Mouse (Mus musculus) retina, adult 2 months (tissue): Measurements from ENCODE around the gene Tas1r2.

Source experiments
- DNase-seq: peaks from one replicate; pipeline ENCODE4 v3.0.0-alpha.2; 2012; ENCODE audit warnings: low read depth, low spot score

Gene Tas1r2

GRCm38 (mm10) chr4:139638356-139638755 lies 15.0 kb upstream of the Tas1r2 start:
- no peak for DNase-seq

- DNase-seq, result no peak
These were observed 13.5 kb upstream of the Tas1r2 start for GRCm38 (mm10) chr4:139639801-139640200.

- no peak for DNase-seq
These were observed 13.0 kb upstream of the Tas1r2 start for GRCm38 (mm10) chr4:139640333-139640732.

- no peak for DNase-seq
These were observed 12.6 kb upstream of the Tas1r2 start for GRCm38 (mm10) chr4:139640775-139641174.

GRCm38 (mm10) chr4:139641829-139642425 lies 11.4 kb upstream of the Tas1r2 start:
- no peak for DNase-seq

- peak; percentile 50 for DNase-seq
These were observed 9.4 kb upstream of the Tas1r2 start for GRCm38 (mm10) chr4:139643972-139644371.

- DNase-seq, result no peak
These were observed 6.4 kb upstream of the Tas1r2 start for GRCm38 (mm10) chr4:139646916-139647315.

GRCm38 (mm10) chr4:139650086-139650743 lies 3.1 kb upstream of the Tas1r2 start:
- no peak for DNase-seq

- DNase-seq, result no peak
These were observed 2.4 kb upstream of the Tas1r2 start for GRCm38 (mm10) chr4:139650907-139651306.

- DNase-seq, result no peak
These were observed 8.6 kb downstream of the Tas1r2 start for GRCm38 (mm10) chr4:139661897-139662296.

GRCm38 (mm10) chr4:139667632-139668031 lies 14.3 kb downstream of the Tas1r2 start:
- DNase-seq, result no peak

GRCm38 (mm10) chr4:139669847-139670246 lies 16.5 kb downstream of the Tas1r2 start:
- DNase-seq, result peak; percentile 38

- DNase-seq, result no peak
These were observed 22.4 kb downstream of the Tas1r2 start for GRCm38 (mm10) chr4:139675696-139676095.

GRCm38 (mm10) chr4:139683728-139684638 lies 30.6 kb downstream of the Tas1r2 start:
- no peak for DNase-seq

- DNase-seq, result peak; percentile 23
These were observed 31.3 kb downstream of the Tas1r2 start for GRCm38 (mm10) chr4:139684639-139685017.

- DNase-seq, result no peak
These were observed 34.7 kb downstream of the Tas1r2 start for GRCm38 (mm10) chr4:139688058-139688457.

- no peak for DNase-seq
These were observed 36.4 kb downstream of the Tas1r2 start for GRCm38 (mm10) chr4:139689627-139690269.

- no peak for DNase-seq
These were observed 40.0 kb downstream of the Tas1r2 start for GRCm38 (mm10) chr4:139693315-139693714.

- DNase-seq, result no peak
These were observed 44.4 kb downstream of the Tas1r2 start for GRCm38 (mm10) chr4:139697755-139698154.

- DNase-seq, result no peak
These were observed 45.3 kb downstream of the Tas1r2 start for GRCm38 (mm10) chr4:139698602-139699001.

- no peak for DNase-seq
These were observed 49.6 kb downstream of the Tas1r2 start for GRCm38 (mm10) chr4:139702914-139703313.

GRCm38 (mm10) chr4:139703468-139703867 lies 50.1 kb downstream of the Tas1r2 start:
- DNase-seq, result no peak
